ENCODE assay signal across 31 mouse cellular contexts in genomic region chr19:46957001-46957400, GRCm38 (mm10). TPM values are rescaled to one million over a fixed set of nuclear protein-coding genes. Genes with fewer than 3 reads are reported as not detected.
A peak's percentile ranks its signal among the peaks of the same experiment; 100 is the strongest.
DNase-seq lines count a peak whose midpoint lies in the region; ATAC-seq and TF ChIP-seq lines count a peak whose summit lies in the region.
"Had no signal": no experiment of that assay in that cellular context is flagged by ENCODE, and none has a peak within 500 bp of the region (broad histone marks: within the 10 kb centered on the region; RNA-seq: fewer than 3 reads in every experiment).

No protein-coding gene starts in this region.

- H3K4me1 ChIP-seq in liver, embryonic 15.5 days (replicated peaks), result peaks cover 56% of the 10 kb centered on the region
- peaks cover 12% of the 10 kb centered on the region for H3K4me1 ChIP-seq in cerebellum, adult 2 months (ENCODE audit: control insufficient read depth, insufficient read depth, low read length)

- H3K4me3 ChIP-seq in liver, embryonic 15.5 days (replicated peaks), result no peak overlapping the region
- no peak overlapping the region for H3K4me3 ChIP-seq in cerebellum, adult 2 months (replicated peaks; ENCODE audit: insufficient read depth, low read depth, low read length)
- H3K4me3 ChIP-seq: embryonic facial prominence, embryonic 12.5 days; forebrain, embryonic 12.5 days; intestine, embryonic 15.5 days; limb, embryonic 12.5 days had no signal

- H3K4me2 ChIP-seq in liver, embryonic 15.5 days, result peak overlapping the region; percentile 48
- H3K4me2 ChIP-seq: embryonic facial prominence, embryonic 12.5 days; forebrain, embryonic 12.5 days; intestine, embryonic 15.5 days; limb, embryonic 12.5 days had no signal

- peak; percentile 61 for DNase-seq in c-Kit-positive CD71-positive TER-119-positive erythroid progenitor cells, embryonic 14.5 days (ENCODE audit: low spot score)
- peak; percentile 56 for DNase-seq in liver
- no peak for DNase-seq in cerebellum, adult 2 months
- DNase-seq in layer of hippocampus, postnatal 25 days (ENCODE audit: extremely low spot score in 1 of 2, low spot score in 1 of 2), result no peak
- DNase-seq in thymus, postnatal 0 days (ENCODE audit: low spot score), result no peak
- DNase-seq in left cerebral cortex, adult 9 months (ENCODE audit: low spot score in 2 of 2), result no peak
- DNase-seq: adrenal gland, adult 2 months; cerebellum, adult 11 months; cerebellum, adult 9-11 months; embryo, embryonic 11 days; gastrocnemius, postnatal 10 days; heart, postnatal 14 days; kidney, adult 2 months; kidney, postnatal 4 days; layer of hippocampus, postnatal 36 days; lung, adult 18-20 months; lung, postnatal 4 days; right cerebral cortex, adult 18-20 months; spleen, adult 18-20 months; thymus, adult 18-20 months; thymus, postnatal 4 days had no signal

- no peaks in the 10 kb centered on the region for H3K27me3 ChIP-seq in liver, embryonic 15.5 days
- H3K27me3 ChIP-seq in cerebellum, adult 2 months (ENCODE audit: control insufficient read depth, insufficient read depth, low read length), result no peaks in the 10 kb centered on the region
- H3K27me3 ChIP-seq: embryonic facial prominence, embryonic 12.5 days; forebrain, embryonic 12.5 days; intestine, embryonic 15.5 days; limb, embryonic 12.5 days had no signal

- WGBS in liver, embryonic 15.5 days (ENCODE audit: insufficient replicate concordance), result 26% methylated on average over 5 of the region's 5 CpGs
- WGBS in cerebellum, adult 2 months, result 89% methylated on average over 5 of the region's 5 CpGs

- H3K9me3 ChIP-seq in liver, embryonic 15.5 days (replicated peaks), result no peaks in the 10 kb centered on the region
- H3K9me3 ChIP-seq: embryonic facial prominence, embryonic 12.5 days; forebrain, embryonic 12.5 days; intestine, embryonic 15.5 days; limb, embryonic 12.5 days had no signal

- ATAC-seq in liver, embryonic 15.5 days (ENCODE audit: insufficient read depth), result peak; percentile 60
- ATAC-seq: activated CD4-positive, CD25-positive, alpha-beta regulatory T cell, adult 4 months; CD4-positive, CD25-positive, alpha-beta regulatory T cell, adult 4 months; hindbrain, postnatal 0 days; intestine, embryonic 15.5 days; lung, postnatal 0 days; midbrain, embryonic 16.5 days had no signal

- 0 out of 2 replicates have a peak, but pooled peaks cover 7% of the 10 kb centered on the region for H3K36me3 ChIP-seq in liver, embryonic 15.5 days (replicated peaks)
- H3K36me3 ChIP-seq: embryonic facial prominence, embryonic 12.5 days; forebrain, embryonic 12.5 days; intestine, embryonic 15.5 days had no signal

- peak overlapping the region; percentile 25; the same call in 1 of the 2 replicates for H3K9ac ChIP-seq in liver, embryonic 15.5 days
- H3K9ac ChIP-seq: embryonic facial prominence, embryonic 12.5 days; forebrain, embryonic 12.5 days; intestine, embryonic 15.5 days; limb, embryonic 12.5 days had no signal

- peak overlapping the region; percentile 69 for H3K27ac ChIP-seq in liver, embryonic 15.5 days (replicated peaks)
- H3K27ac ChIP-seq in cerebellum, adult 2 months (ENCODE audit: insufficient read depth, low read length), result no peak overlapping the region
- H3K27ac ChIP-seq: embryonic facial prominence, embryonic 12.5 days; forebrain, embryonic 12.5 days; hindbrain, postnatal 0 days; intestine, embryonic 15.5 days had no signal

- TF ChIP-seq POLR2A in cerebellum, adult 2 months (IDR thresholded peaks at IDR 0.05; ENCODE audit: borderline replicate concordance, insufficient read depth, low read length), result no peak

- TF ChIP-seq CTCF in cerebellum, adult 2 months (IDR thresholded peaks at IDR 0.05; ENCODE audit: borderline replicate concordance, insufficient read depth, low read depth, low read length), result no peak

RNA-seq across cellular contexts. Expression of gene Ina, which starts 57.5 kb away (rescaled TPM):
- 0.23 and 0.36 TPM in 2 replicates for polyA plus RNA-seq in liver, embryonic 15.5 days (2015; fragmentation: Nextera tagmentation; extraction: Ambion mirVana)
- 214 and 232 TPM in 2 replicates for polyA plus RNA-seq in cerebellum, adult 2 months (2012; rRNA removed)
- 100 to 1,000 TPM; 178 to 189 TPM for total RNA-seq in layer of hippocampus, postnatal 25 days (2021)
- polyA plus RNA-seq in thymus, postnatal 0 days (2015; fragmentation: Nextera tagmentation; extraction: Ambion mirVana), result 0.37 and 0.39 TPM in 2 replicates
- total RNA-seq: heart, postnatal 14 days had no signal
- polyA plus RNA-seq: activated CD4-positive, CD25-positive, alpha-beta regulatory T cell, adult 4 months; CD4-positive, CD25-positive, alpha-beta regulatory T cell, adult 4 months had no signal

RNA-seq across cellular contexts. Expression of gene Nt5c2, which starts 58.0 kb away (rescaled TPM):
- 42.7 and 44.4 TPM in 2 replicates for polyA plus RNA-seq in liver, embryonic 15.5 days (2015; fragmentation: Nextera tagmentation; extraction: Ambion mirVana)
- 48.9 and 49.3 TPM in 2 replicates for polyA plus RNA-seq in cerebellum, adult 2 months (2012; rRNA removed)
- 10 to 100 TPM; 70.7 to 71.1 TPM for total RNA-seq in layer of hippocampus, postnatal 25 days (2021)
- 104 and 120 TPM in 2 replicates for polyA plus RNA-seq in thymus, postnatal 0 days (2015; fragmentation: Nextera tagmentation; extraction: Ambion mirVana)

Comparison
In these comparisons a context has a peak if more than half of its experiments do, and no peak if none do; other contexts are left out.
1. DNase-seq: peak in c-Kit-positive CD71-positive TER-119-positive erythroid progenitor cells, embryonic 14.5 days (single experiment) and liver (single experiment); none in cerebellum, adult 2 months (0 of 2), layer of hippocampus, postnatal 25 days (0 of 2), thymus, postnatal 0 days (single experiment) and left cerebral cortex, adult 9 months (0 of 2).
2. RNA of gene Ina, which starts 57.5 kb away (polyA plus RNA-seq): 214 to 232 TPM in cerebellum, adult 2 months; 0.37 to 0.39 TPM in thymus, postnatal 0 days and 0.23 to 0.36 TPM in liver, embryonic 15.5 days; every median in the first group is over 100 times any median in the second.